Mouse (Mus musculus) cerebellum, adult 11 months (tissue): ENCODE measurements around the gene Trim9.

Source experiments
- DNase-seq: peaks from one replicate; pipeline ENCODE4 v3.0.0; 2022

Gene Trim9

GRCm38 (mm10) chr12:70325826-70326225, 21.6 kb downstream of the Trim9 start:
- DNase-seq = peak; percentile 40

- DNase-seq = no peak
Measured at GRCm38 (mm10) chr12:70322790-70323189, 24.6 kb downstream of the Trim9 start.

GRCm38 (mm10) chr12:70316147-70316546, 31.3 kb downstream of the Trim9 start:
- DNase-seq = no peak

GRCm38 (mm10) chr12:70307881-70308280, 39.5 kb downstream of the Trim9 start:
- DNase-seq = no peak

GRCm38 (mm10) chr12:70307062-70307461, 40.4 kb downstream of the Trim9 start:
- no peak for DNase-seq

GRCm38 (mm10) chr12:70304014-70304413, 43.4 kb downstream of the Trim9 start:
- no peak for DNase-seq

- no peak for DNase-seq
Measured at GRCm38 (mm10) chr12:70303525-70303924, 43.9 kb downstream of the Trim9 start.

GRCm38 (mm10) chr12:70302022-70302720, 45.2 kb downstream of the Trim9 start:
- no peak for DNase-seq

GRCm38 (mm10) chr12:70293927-70294684, 53.3 kb downstream of the Trim9 start:
- no peak for DNase-seq

GRCm38 (mm10) chr12:70293165-70293926, 54.1 kb downstream of the Trim9 start:
- DNase-seq = no peak

- no peak for DNase-seq
Measured at GRCm38 (mm10) chr12:70285521-70285920, 61.9 kb downstream of the Trim9 start.

GRCm38 (mm10) chr12:70284979-70285378, 62.4 kb downstream of the Trim9 start:
- no peak for DNase-seq

GRCm38 (mm10) chr12:70283116-70283731, 64.2 kb downstream of the Trim9 start:
- peak; percentile 17 for DNase-seq

GRCm38 (mm10) chr12:70280930-70281329, 66.5 kb downstream of the Trim9 start:
- no peak for DNase-seq

GRCm38 (mm10) chr12:70280381-70280780, 67.0 kb downstream of the Trim9 start:
- DNase-seq = no peak

- DNase-seq = no peak
Measured at GRCm38 (mm10) chr12:70277071-70277939, 70.1 kb downstream of the Trim9 start.

- no peak for DNase-seq
Measured at GRCm38 (mm10) chr12:70269724-70270123, 77.7 kb downstream of the Trim9 start.

- DNase-seq = no peak
Measured at GRCm38 (mm10) chr12:70267314-70267713, 80.1 kb downstream of the Trim9 start.

GRCm38 (mm10) chr12:70266494-70266931, 80.9 kb downstream of the Trim9 start:
- no peak for DNase-seq

- DNase-seq = no peak
Measured at GRCm38 (mm10) chr12:70263721-70264120, 83.7 kb downstream of the Trim9 start.

GRCm38 (mm10) chr12:70262271-70262953, 85.0 kb downstream of the Trim9 start:
- DNase-seq = no peak
